8 mouse cellular contexts compared by ENCODE assay signal in genomic region chr2:33876529-33877290, GRCm38 (mm10). TPM values are rescaled to one million over a fixed set of nuclear protein-coding genes. Genes with fewer than 3 reads are reported as not detected.
DNase-seq lines count a peak whose midpoint lies in the region; ATAC-seq lines count a peak whose summit lies in the region.

No protein-coding gene starts in this region.

- peak overlapping the region; percentile 89 for H3K27ac ChIP-seq in embryonic facial prominence, embryonic 14.5 days (replicated peaks; ENCODE audit: low read depth, low read length)
- peak overlapping the region; percentile 25; the same call in 1 of the 2 replicates for H3K27ac ChIP-seq in heart, embryonic 11.5 days (ENCODE audit: low read depth, low read length)
- peak overlapping the region; percentile 86 for H3K27ac ChIP-seq in kidney, embryonic 14.5 days (ENCODE audit: low read depth, low read length)
- H3K27ac ChIP-seq in limb, embryonic 12.5 days: peak overlapping the region; percentile 96
- peak overlapping the region; percentile 96 for H3K27ac ChIP-seq in neural tube, embryonic 14.5 days (ENCODE audit: low read depth, low read length)

- peak; percentile 89 for ATAC-seq in embryonic facial prominence, embryonic 14.5 days (ENCODE audit: low read depth)
- ATAC-seq in heart, embryonic 11.5 days (replicated peaks; ENCODE audit: insufficient number of reproducible peaks, low FRiP score, low TSS enrichment): no peak; the same call in 1 of the 2 replicates
- peak; percentile 51 for ATAC-seq in kidney, embryonic 14.5 days (ENCODE audit: low FRiP score, low TSS enrichment)
- ATAC-seq in limb, embryonic 12.5 days (ENCODE audit: insufficient number of reproducible peaks, insufficient read depth, low FRiP score, low TSS enrichment, low read depth): peak; percentile 77
- ATAC-seq in neural tube, embryonic 14.5 days (ENCODE audit: low read depth): peak; percentile 93

- DNase-seq in adrenal gland, adult (ENCODE audit: inconsistent age in 2 of 2, low spot score in 1 of 2): peak; percentile 54 to 86
- DNase-seq in adrenal gland, adult 8-10 months: no peak
- DNase-seq in embryonic facial prominence, embryonic 14.5 days (ENCODE audit: low spot score): peak; percentile 89
- no peak for DNase-seq in spleen, adult 12 weeks (ENCODE audit: low spot score)

- peak overlapping the region; percentile 28; the same call in 1 of the 2 replicates for H3K9ac ChIP-seq in embryonic facial prominence, embryonic 14.5 days (ENCODE audit: low read depth, low read length)
- 0 out of 2 replicates have a peak overlapping the region, but pooled peaks have one; percentile 8 for H3K9ac ChIP-seq in heart, embryonic 11.5 days (ENCODE audit: low read depth, low read length)
- H3K9ac ChIP-seq in kidney, embryonic 14.5 days (ENCODE audit: low read depth, low read length): no peak overlapping the region
- H3K9ac ChIP-seq in limb, embryonic 12.5 days (replicated peaks): 0 out of 2 replicates have a peak overlapping the region, but pooled peaks have one; percentile 31
- peak overlapping the region; percentile 22 for H3K9ac ChIP-seq in neural tube, embryonic 14.5 days (replicated peaks; ENCODE audit: low read depth, low read length)

- 26% methylated on average over 24 of the region's 25 CpGs for WGBS in embryonic facial prominence, embryonic 14.5 days
- 37% methylated on average over 25 of the region's 25 CpGs for WGBS in heart, embryonic 11.5 days (ENCODE audit: insufficient replicate concordance)
- WGBS in kidney, embryonic 14.5 days: 27% methylated on average over 25 of the region's 25 CpGs
- WGBS in limb, embryonic 12.5 days: 22% methylated on average over 25 of the region's 25 CpGs
- 6% methylated on average over 25 of the region's 25 CpGs for WGBS in neural tube, embryonic 14.5 days

- H3K36me3 ChIP-seq in embryonic facial prominence, embryonic 14.5 days (ENCODE audit: control insufficient read depth, insufficient read depth, low read length): peaks cover 25% of the 10 kb centered on the region
- H3K36me3 ChIP-seq in heart, embryonic 11.5 days (ENCODE audit: control insufficient read depth, insufficient read depth, low read length): peaks cover 5% of the 10 kb centered on the region; the same call in 1 of the 2 replicates
- 0 out of 2 replicates have a peak, but pooled peaks cover 5% of the 10 kb centered on the region for H3K36me3 ChIP-seq in kidney, embryonic 14.5 days (ENCODE audit: control insufficient read depth, insufficient read depth, low read length)
- peaks cover 26% of the 10 kb centered on the region for H3K36me3 ChIP-seq in limb, embryonic 12.5 days
- H3K36me3 ChIP-seq in neural tube, embryonic 14.5 days (ENCODE audit: control insufficient read depth, insufficient read depth, low read length): peaks cover 16% of the 10 kb centered on the region

- H3K4me3 ChIP-seq in embryonic facial prominence, embryonic 14.5 days (ENCODE audit: low read depth, low read length): no peak overlapping the region
- H3K4me3 ChIP-seq in heart, embryonic 11.5 days (ENCODE audit: low read depth, low read length): no peak overlapping the region
- no peak overlapping the region for H3K4me3 ChIP-seq in kidney, embryonic 14.5 days (ENCODE audit: low read length)
- H3K4me3 ChIP-seq in limb, embryonic 12.5 days (replicated peaks): no peak overlapping the region
- H3K4me3 ChIP-seq in neural tube, embryonic 14.5 days (ENCODE audit: low read depth, low read length): no peak overlapping the region

- peaks cover 30% of the 10 kb centered on the region for H3K4me1 ChIP-seq in embryonic facial prominence, embryonic 14.5 days (ENCODE audit: control insufficient read depth, insufficient read depth, low read length)
- peaks cover 45% of the 10 kb centered on the region for H3K4me1 ChIP-seq in heart, embryonic 11.5 days (ENCODE audit: control insufficient read depth, insufficient read depth, low read length)
- peaks cover 66% of the 10 kb centered on the region for H3K4me1 ChIP-seq in kidney, embryonic 14.5 days (ENCODE audit: control insufficient read depth, insufficient read depth, low read length)
- H3K4me1 ChIP-seq in limb, embryonic 12.5 days (replicated peaks): peaks cover 72% of the 10 kb centered on the region
- H3K4me1 ChIP-seq in neural tube, embryonic 14.5 days (ENCODE audit: control insufficient read depth, insufficient read depth, low read length): peaks cover 47% of the 10 kb centered on the region

- H3K9me3 ChIP-seq in embryonic facial prominence, embryonic 14.5 days (ENCODE audit: control insufficient read depth, low read length): no peaks in the 10 kb centered on the region
- no peaks in the 10 kb centered on the region for H3K9me3 ChIP-seq in heart, embryonic 11.5 days (replicated peaks; ENCODE audit: control insufficient read depth, low read length)
- H3K9me3 ChIP-seq in kidney, embryonic 14.5 days (ENCODE audit: control insufficient read depth, low read length): no peaks in the 10 kb centered on the region
- no peaks in the 10 kb centered on the region for H3K9me3 ChIP-seq in limb, embryonic 12.5 days
- no peaks in the 10 kb centered on the region for H3K9me3 ChIP-seq in neural tube, embryonic 14.5 days (ENCODE audit: control insufficient read depth, low read length)

- no peaks in the 10 kb centered on the region for H3K27me3 ChIP-seq in embryonic facial prominence, embryonic 14.5 days (replicated peaks; ENCODE audit: control insufficient read depth, insufficient read depth, low read length)
- no peaks in the 10 kb centered on the region for H3K27me3 ChIP-seq in heart, embryonic 11.5 days (ENCODE audit: control insufficient read depth, insufficient read depth, low read length)
- no peaks in the 10 kb centered on the region for H3K27me3 ChIP-seq in kidney, embryonic 14.5 days (ENCODE audit: control insufficient read depth, insufficient read depth, low read length)
- H3K27me3 ChIP-seq in limb, embryonic 12.5 days: no peaks in the 10 kb centered on the region
- H3K27me3 ChIP-seq in neural tube, embryonic 14.5 days (ENCODE audit: control insufficient read depth, insufficient read depth, low read length): no peaks in the 10 kb centered on the region

- peak overlapping the region; percentile 43 for H3K4me2 ChIP-seq in embryonic facial prominence, embryonic 14.5 days (ENCODE audit: low read depth, low read length)
- H3K4me2 ChIP-seq in heart, embryonic 11.5 days: peak overlapping the region; percentile 43
- H3K4me2 ChIP-seq in kidney, embryonic 14.5 days (replicated peaks; ENCODE audit: low read depth, low read length): 0 out of 2 replicates have a peak overlapping the region, but pooled peaks have one; percentile 4
- H3K4me2 ChIP-seq in limb, embryonic 12.5 days: peak overlapping the region; percentile 35
- peak overlapping the region; percentile 25; the same call in 1 of the 2 replicates for H3K4me2 ChIP-seq in neural tube, embryonic 14.5 days (ENCODE audit: low read depth, low read length)

RNA-seq across cellular contexts. Expression of gene Mvb12b, which starts 11.0 kb away (rescaled TPM):
- total RNA-seq in adrenal gland, adult 8-10 months (2022): 10 to 100 TPM; 20.3 to 35.9 (median 24.1) TPM
- 14.1 and 16.3 TPM in 2 replicates for polyA plus RNA-seq in embryonic facial prominence, embryonic 14.5 days (2014; fragmentation: Nextera tagmentation; extraction: Ambion mirVana)
- 12.4 and 12.6 TPM in 2 replicates for polyA plus RNA-seq in heart, embryonic 11.5 days (2014; fragmentation: Nextera tagmentation; extraction: Ambion mirVana)
- polyA plus RNA-seq in kidney, embryonic 14.5 days (2014; fragmentation: Nextera tagmentation; extraction: Ambion mirVana): 14.7 and 18.8 TPM in 2 replicates
- 25.5 and 27.3 TPM in 2 replicates for polyA plus RNA-seq in limb, embryonic 12.5 days (2016; fragmentation: Nextera tagmentation; extraction: Ambion mirVana)
- 54.0 and 56.8 TPM in 2 replicates for polyA plus RNA-seq in neural tube, embryonic 14.5 days (2014; fragmentation: Nextera tagmentation; extraction: Ambion mirVana)

Comparison
In these comparisons a context has a peak if more than half of its experiments do, and no peak if none do; other contexts are left out.
1. DNase-seq: peak in adrenal gland, adult (2 of 2) and embryonic facial prominence, embryonic 14.5 days (single experiment); none in adrenal gland, adult 8-10 months (single experiment) and spleen, adult 12 weeks (single experiment).
2. H3K27ac ChIP-seq: peak in every context shown above with its lines; median percentile 96 in limb, embryonic 12.5 days; 96 in neural tube, embryonic 14.5 days; 89 in embryonic facial prominence, embryonic 14.5 days; 86 in kidney, embryonic 14.5 days; 25 in heart, embryonic 11.5 days.
3. Peak in every context shown above with its lines, with median percentiles within 50 percentile points of each other: H3K4me2 ChIP-seq.